Mouse (Mus musculus) liver, embryonic 11.5 days (tissue): ENCODE measurements around the gene Nudt8. TPM values are rescaled to one million over a fixed set of nuclear protein-coding genes. Genes with fewer than 3 reads are reported as not detected.

ENCODE experiments used
- ATAC-seq: fragments of 200-750 bp; cut with Nextera tagmentation; replicated peaks from 2 replicates; pipeline ENCODE4 v1.8.0; 2017; ENCODE audit warnings: moderate number of reproducible peaks, mild to moderate bottlenecking, moderate TSS enrichment, moderate library complexity; ENCODE audit not compliant: low FRiP score
- DNase-seq: peaks from one replicate; pipeline ENCODE4 v3.0.0-alpha.2; 2017; ENCODE audit warnings: low spot score
- H3K27ac ChIP-seq: fragments of 300-500 bp; sonication (generic); 2 replicates; pipeline ENCODE4 v1.5.1; 2014; ENCODE audit warnings: mild to moderate bottlenecking, low read depth, low read length, control low read depth
- H3K27me3 ChIP-seq: fragments of 300-500 bp; sonication (generic); replicated peaks from 2 replicates; pipeline ENCODE4 v1.6.1; 2014; ENCODE audit warnings: low read length, mixed read lengths; ENCODE audit not compliant: control insufficient read depth, insufficient read depth
- H3K36me3 ChIP-seq: fragments of 300-500 bp; sonication (generic); 2 replicates; pipeline ENCODE4 v1.6.1; 2014; ENCODE audit warnings: mild to moderate bottlenecking, low read length, moderate library complexity, mixed read lengths; ENCODE audit not compliant: control insufficient read depth, insufficient read depth
- H3K4me1 ChIP-seq: fragments of 300-500 bp; sonication (generic); replicated peaks from 2 replicates; pipeline ENCODE4 v1.6.1; 2014; ENCODE audit warnings: low read length, mixed read lengths; ENCODE audit not compliant: control insufficient read depth, insufficient read depth
- H3K4me2 ChIP-seq: fragments of 300-500 bp; sonication (generic); 2 replicates; pipeline ENCODE4 v1.6.1; 2014; ENCODE audit warnings: mild to moderate bottlenecking, control low read depth, moderate library complexity
- H3K4me3 ChIP-seq: fragments of 300-500 bp; sonication (generic); 2 replicates; pipeline ENCODE4 v1.5.1; 2014; ENCODE audit warnings: low read depth, low read length, control low read depth
- H3K9ac ChIP-seq: fragments of 300-500 bp; sonication (generic); 2 replicates; pipeline ENCODE4 v1.6.1; 2014; ENCODE audit warnings: low read depth, low read length, control low read depth
- H3K9me3 ChIP-seq: fragments of 300-500 bp; sonication (generic); 2 replicates; pipeline ENCODE4 v1.6.1; 2016; ENCODE audit warnings: low read length, inconsistent platforms, mixed read lengths; ENCODE audit not compliant: control insufficient read depth
- WGBS: fragments of 180-500 bp; shearing (Covaris S2); extraction: QIAGEN DNeasy Blood & Tissue Kit; methylation state at CpG from one replicate; pipeline ENCODE4 v1.1.7; 2014; 5-methylcytosine and 5-hydroxymethylcytosine counted together
- polyA plus RNA-seq: library from polyadenylated mRNA; unstranded; fragments of >200 nt; fragmentation: Nextera tagmentation; extraction: Ambion mirVana; gene quantifications from 2 replicates; pipeline ENCODE4 v1.2.1, GENCODE M21; 2014

Nudt8 gene
- polyA plus RNA-seq, 1 experiment from 2014 or later = 32.3 TPM

GRCm38 (mm10) chr19:3991966-3992365 lies 8.4 kb upstream of the Nudt8 start:
- H3K27me3 ChIP-seq = no peaks in the 10 kb centered on the region
- H3K36me3 ChIP-seq = no peaks in the 10 kb centered on the region
- H3K27ac ChIP-seq = no peak overlapping the region
- no peak overlapping the region for H3K4me2 ChIP-seq
- DNase-seq (no peak), ATAC-seq (no peak)
- peaks cover 6% of the 10 kb centered on the region; the same call in 1 of the 2 replicates for H3K4me1 ChIP-seq
- no peaks in the 10 kb centered on the region for H3K9me3 ChIP-seq
- H3K9ac ChIP-seq = no peak overlapping the region
- WGBS = 82% methylated on average over 3 of the region's 3 CpGs
- no peak overlapping the region for H3K4me3 ChIP-seq

- WGBS = 57% methylated on average over 5 of the region's 5 CpGs
- Histone ChIP-seq H3K27me3 (no peaks in the 10 kb centered on the region), H3K9me3 (no peaks in the 10 kb centered on the region), H3K27ac (no peak within 1 kb of the TSS), H3K4me2 (no peak within 1 kb of the TSS), H3K36me3 (no peaks in the 10 kb centered on the region), H3K4me1 (0 out of 2 replicates have a peak, but pooled peaks cover 4% of the 10 kb centered on the region), H3K9ac (no peak within 1 kb of the TSS), H3K4me3 (no peak within 1 kb of the TSS)
- no peak for ATAC-seq
- DNase-seq = no peak
Observed at GRCm38 (mm10) chr19:3992416-3992815, 8.0 kb upstream of the Nudt8 start, which contains the start of gene Tbx10. Tbx10 (plus strand) TSS chr19:3992752.

- Histone ChIP-seq H3K36me3 (no peaks in the 10 kb centered on the region), H3K4me2 (no peak overlapping the region), H3K27ac (0 out of 2 replicates have a peak overlapping the region, but pooled peaks have one; percentile 6), H3K27me3 (no peaks in the 10 kb centered on the region), H3K4me3 (no peak overlapping the region), H3K9me3 (no peaks in the 10 kb centered on the region), H3K4me1 (peaks cover 12% of the 10 kb centered on the region), H3K9ac (no peak overlapping the region)
- ATAC-seq = no peak
- WGBS = 61% methylated on average over 6 of the region's 6 CpGs
- no peak for DNase-seq
Observed at GRCm38 (mm10) chr19:3994932-3995331, 5.4 kb upstream of the Nudt8 start.

GRCm38 (mm10) chr19:3995505-3995904 lies 4.9 kb upstream of the Nudt8 start:
- H3K9me3 ChIP-seq = no peaks in the 10 kb centered on the region
- H3K27ac ChIP-seq = no peak overlapping the region
- WGBS = 86% methylated on average over 3 of the region's 3 CpGs
- no peak overlapping the region for H3K9ac ChIP-seq
- no peak for DNase-seq
- no peaks in the 10 kb centered on the region for H3K27me3 ChIP-seq
- H3K4me2 ChIP-seq = no peak overlapping the region
- H3K36me3 ChIP-seq = no peaks in the 10 kb centered on the region
- H3K4me1 ChIP-seq = peaks cover 12% of the 10 kb centered on the region
- H3K4me3 ChIP-seq = no peak overlapping the region
- no peak for ATAC-seq

- Histone ChIP-seq H3K9ac (no peak overlapping the region), H3K27me3 (no peaks in the 10 kb centered on the region), H3K4me1 (peaks cover 14% of the 10 kb centered on the region), H3K9me3 (no peaks in the 10 kb centered on the region), H3K27ac (no peak overlapping the region), H3K36me3 (no peaks in the 10 kb centered on the region), H3K4me2 (no peak overlapping the region), H3K4me3 (no peak overlapping the region)
- WGBS = 69% methylated on average over 7 of the region's 7 CpGs
- ATAC-seq = no peak
- DNase-seq = no peak
Observed at GRCm38 (mm10) chr19:3996106-3996505, 4.3 kb upstream of the Nudt8 start.

- WGBS = 75% methylated on average over 8 of the region's 8 CpGs
Observed at GRCm38 (mm10) chr19:3996747-3997146, 3.6 kb upstream of the Nudt8 start.

GRCm38 (mm10) chr19:3997231-3997630 lies 3.1 kb upstream of the Nudt8 start:
- H3K4me1 ChIP-seq = peaks cover 17% of the 10 kb centered on the region
- DNase-seq (no peak), ATAC-seq (no peak)
- H3K9ac ChIP-seq = no peak overlapping the region
- H3K27me3 ChIP-seq = no peaks in the 10 kb centered on the region
- H3K4me3 ChIP-seq = no peak overlapping the region
- no peak overlapping the region for H3K4me2 ChIP-seq
- no peak overlapping the region for H3K27ac ChIP-seq
- no peaks in the 10 kb centered on the region for H3K9me3 ChIP-seq
- 49% methylated on average over 8 of the region's 8 CpGs for WGBS
- no peaks in the 10 kb centered on the region for H3K36me3 ChIP-seq

More at GRCm38 (mm10) chr19:3996747-3997146, 3.6 kb upstream of the Nudt8 start:
- H3K36me3 ChIP-seq = no peaks in the 10 kb centered on the region
- H3K4me1 ChIP-seq = peaks cover 17% of the 10 kb centered on the region
- DNase-seq (no peak), ATAC-seq (no peak)
- H3K9me3 ChIP-seq = no peaks in the 10 kb centered on the region
- no peak overlapping the region for H3K27ac ChIP-seq
- H3K9ac ChIP-seq = no peak overlapping the region
- no peak overlapping the region for H3K4me3 ChIP-seq
- no peaks in the 10 kb centered on the region for H3K27me3 ChIP-seq
- no peak overlapping the region for H3K4me2 ChIP-seq

- H3K9me3 ChIP-seq = no peaks in the 10 kb centered on the region
- no peak overlapping the region for H3K9ac ChIP-seq
- H3K4me3 ChIP-seq = no peak overlapping the region
- no peaks in the 10 kb centered on the region for H3K27me3 ChIP-seq
- no peak overlapping the region for H3K4me2 ChIP-seq
- DNase-seq (no peak), ATAC-seq (no peak)
- WGBS = 72% methylated on average over 8 of the region's 8 CpGs
- no peaks in the 10 kb centered on the region for H3K36me3 ChIP-seq
- H3K27ac ChIP-seq = no peak overlapping the region
- H3K4me1 ChIP-seq = peaks cover 17% of the 10 kb centered on the region
Observed at GRCm38 (mm10) chr19:3998335-3998734, 2.0 kb upstream of the Nudt8 start.

- DNase-seq (no peak), ATAC-seq (no peak)
- Histone ChIP-seq H3K4me1 (peaks cover 17% of the 10 kb centered on the region), H3K4me2 (peak overlapping the region; percentile 90), H3K27ac (no peak overlapping the region), H3K27me3 (no peaks in the 10 kb centered on the region; the same call in 1 of the 2 replicates), H3K9ac (peak overlapping the region; percentile 18; the same call in 1 of the 2 replicates), H3K4me3 (peak overlapping the region; percentile 81), H3K9me3 (no peaks in the 10 kb centered on the region), H3K36me3 (no peaks in the 10 kb centered on the region)
- 81% methylated on average over 9 of the region's 9 CpGs for WGBS
Observed at GRCm38 (mm10) chr19:3999121-3999730, 1.2 kb upstream of the Nudt8 start.
